Mouse (Mus musculus) cerebellum, postnatal 10 days (tissue): ENCODE measurements around the gene Atoh8.

ENCODE experiments used
- DNase-seq, 2 experiments: peaks; one replicate each; pipeline ENCODE4 v3.0.0; 2021; ENCODE audit warnings: mixed read lengths in 2 of 2

Atoh8 gene

DNA sequence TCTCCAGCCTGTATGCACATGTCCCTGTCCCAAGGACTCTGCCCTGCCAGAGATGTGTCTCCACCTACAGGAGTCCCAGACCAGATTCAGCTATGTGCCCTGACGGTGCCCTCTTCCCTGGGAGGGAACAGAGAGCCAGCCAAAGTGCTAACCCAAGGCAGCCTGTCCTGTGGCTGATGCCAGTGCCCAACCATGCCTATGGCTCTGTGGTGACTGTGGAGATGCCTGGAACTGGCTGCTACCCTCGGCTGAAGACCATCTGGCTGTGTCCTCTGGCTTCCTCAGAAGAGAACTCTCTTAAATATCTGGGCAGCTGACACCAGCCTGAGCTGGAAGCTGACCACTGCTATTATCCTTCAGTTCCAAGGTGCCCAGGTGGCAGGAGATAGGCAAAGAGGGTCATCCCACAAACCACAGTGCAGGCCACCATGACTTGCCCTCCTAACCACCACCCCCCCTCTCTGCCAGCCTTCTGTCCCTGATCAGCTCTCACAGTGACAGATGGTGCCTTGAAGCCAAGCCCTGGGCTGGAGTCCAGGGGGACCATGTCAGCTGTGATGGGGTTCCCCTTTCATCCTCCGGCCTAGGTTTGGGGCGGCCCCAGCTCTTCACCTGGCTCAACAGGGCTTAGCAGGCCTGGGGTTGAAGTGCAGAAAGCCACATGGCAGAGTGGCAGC is 18.7 kb upstream of the Atoh8 start:
- peak; percentile 95 to 96 for DNase-seq

GRCm38 (mm10) chr6:72253168-72253567 is 17.8 kb upstream of the Atoh8 start:
- no peak for DNase-seq

GRCm38 (mm10) chr6:72252433-72252832 is 17.1 kb upstream of the Atoh8 start:
- no peak for DNase-seq

DNA sequence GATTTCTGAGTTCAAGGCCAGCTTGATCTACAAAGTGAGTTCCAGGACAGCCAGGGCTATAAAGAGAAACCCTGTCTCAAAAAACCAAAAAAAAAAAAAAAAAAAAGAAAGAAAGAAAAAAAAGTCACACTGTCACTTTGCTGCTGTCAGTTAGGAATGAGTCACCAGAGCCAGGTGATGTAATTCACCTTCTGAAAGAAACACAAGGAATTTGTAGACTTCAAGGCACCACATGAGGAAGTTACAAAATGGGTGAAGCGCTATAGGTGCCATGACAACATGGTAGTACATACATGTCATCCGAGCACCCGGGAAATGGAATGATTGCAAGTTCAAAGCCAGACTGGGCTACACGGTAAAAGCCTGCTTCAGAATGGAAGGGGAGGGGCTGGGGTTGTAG is 14.6 kb upstream of the Atoh8 start:
- DNase-seq: no peak

DNA sequence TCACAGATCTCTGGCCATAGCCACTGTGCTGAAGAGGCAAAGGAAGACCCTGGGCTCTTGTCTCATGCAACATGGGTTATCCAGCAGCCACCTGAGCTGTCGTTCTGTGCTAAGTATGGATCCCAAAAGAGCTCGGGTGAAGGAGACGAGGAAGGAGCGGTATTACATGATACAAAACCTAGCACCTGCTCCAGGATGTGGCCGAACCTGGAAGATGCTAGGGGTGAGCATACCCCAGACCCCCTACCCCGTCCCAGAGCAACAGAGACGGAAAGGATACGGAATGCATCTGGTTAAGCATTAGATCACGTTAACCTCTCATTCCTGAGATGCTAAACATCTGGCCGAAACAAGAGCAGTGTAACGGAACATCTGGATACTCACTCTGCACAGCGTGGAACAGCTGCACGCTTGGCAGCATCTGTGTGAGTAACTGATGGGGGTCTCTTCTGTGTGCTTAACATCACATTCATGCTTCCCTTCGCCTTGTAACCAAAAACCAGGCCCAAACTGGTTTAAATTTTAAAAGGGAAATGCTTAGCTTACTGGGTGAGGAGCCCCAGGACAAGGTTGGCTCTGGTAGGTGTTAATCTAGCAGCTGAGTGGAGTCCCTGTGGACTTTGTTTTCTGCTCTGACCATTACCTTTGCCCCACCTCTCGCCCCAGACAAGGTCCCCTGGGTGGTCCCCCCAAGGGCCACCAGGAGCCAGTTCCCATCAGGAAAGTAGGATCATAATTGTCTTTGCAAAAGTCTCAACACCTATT is 13.0 kb upstream of the Atoh8 start:
- DNase-seq: no peak

DNA sequence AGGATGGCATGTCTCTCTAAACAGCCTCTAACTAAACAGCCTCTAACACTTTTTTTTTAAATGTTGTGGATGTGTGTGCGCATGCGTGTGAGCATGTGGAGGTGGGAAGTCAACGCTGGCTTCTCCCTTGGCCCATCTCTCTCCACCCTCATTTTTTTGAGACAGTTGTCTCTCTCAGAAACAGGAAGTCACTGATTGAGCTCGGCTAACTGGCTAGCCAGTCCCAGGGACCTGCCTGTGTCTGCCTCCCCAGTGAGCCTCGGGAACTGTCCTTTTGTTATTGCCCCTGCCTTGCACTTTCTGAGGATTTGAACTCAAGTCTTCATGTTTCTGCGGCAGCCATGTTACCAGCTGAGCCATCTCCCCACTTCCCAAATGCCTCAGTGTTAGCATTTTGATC is 10.9 kb upstream of the Atoh8 start:
- no peak for DNase-seq

DNA sequence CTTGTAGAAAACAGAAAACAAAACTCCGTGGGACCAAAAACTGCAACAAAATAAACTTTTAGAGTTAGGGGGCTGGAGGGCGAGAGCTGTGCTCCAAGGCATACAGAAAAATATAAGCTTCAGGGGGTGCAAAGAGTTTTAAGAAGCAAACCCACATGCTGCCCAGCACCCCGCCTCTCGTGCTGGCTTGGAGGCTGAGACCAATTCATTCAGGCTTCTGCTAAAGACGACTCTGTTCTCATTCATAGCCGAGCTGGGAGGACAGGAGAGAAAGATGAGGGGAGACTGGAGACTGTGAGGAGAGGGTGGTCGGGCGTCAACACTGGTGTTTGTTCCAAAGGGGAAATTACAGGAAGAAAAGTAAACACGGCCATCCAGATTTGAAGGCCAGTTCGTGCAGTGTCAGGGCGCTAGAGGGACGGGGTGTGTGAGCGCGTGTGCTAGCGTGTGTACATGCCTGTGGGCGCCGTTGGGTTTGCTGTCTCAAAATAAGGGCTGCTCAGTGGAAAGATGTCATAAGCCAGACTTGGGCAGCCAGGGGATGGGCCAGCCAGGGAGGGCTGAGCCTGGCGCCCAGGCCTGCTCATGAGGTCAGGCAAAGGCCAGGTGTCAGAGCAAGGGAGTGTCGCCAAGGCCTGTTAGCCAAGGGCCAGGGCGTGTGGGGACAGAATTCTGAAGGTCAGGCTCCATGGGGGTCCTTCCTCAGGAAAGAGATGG is 9.3 kb upstream of the Atoh8 start:
- peak; percentile 40 to 57 for DNase-seq

DNA sequence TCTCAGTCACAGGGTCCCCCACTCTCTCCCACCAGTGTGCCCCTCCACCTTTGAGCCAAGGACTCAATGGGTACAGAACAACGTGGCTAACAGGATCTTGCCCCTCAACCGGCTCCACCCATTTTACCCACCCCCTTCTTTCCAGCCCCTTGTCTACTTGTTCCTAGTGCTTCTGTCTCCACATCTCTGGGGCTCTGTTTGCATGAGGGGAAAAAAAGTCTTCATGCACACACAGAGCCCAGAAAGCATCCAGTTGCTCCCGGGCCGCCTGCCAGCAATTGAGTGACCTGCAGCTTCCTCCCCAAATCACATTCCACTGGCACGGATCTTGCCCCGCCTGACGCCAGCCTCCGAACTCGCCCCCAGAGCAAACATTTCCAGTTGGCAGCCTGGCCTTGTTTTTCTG is 8.8 kb upstream of the Atoh8 start:
- DNase-seq: peak; percentile 86 to 92

- DNase-seq: no peak
These were observed 7.3 kb upstream of the Atoh8 start for GRCm38 (mm10) chr6:72242532-72243320.

- DNase-seq: no peak
These were observed 6.4 kb upstream of the Atoh8 start for GRCm38 (mm10) chr6:72241843-72242154.

GRCm38 (mm10) chr6:72241133-72241842 is 5.9 kb upstream of the Atoh8 start:
- DNase-seq: no peak

DNA sequence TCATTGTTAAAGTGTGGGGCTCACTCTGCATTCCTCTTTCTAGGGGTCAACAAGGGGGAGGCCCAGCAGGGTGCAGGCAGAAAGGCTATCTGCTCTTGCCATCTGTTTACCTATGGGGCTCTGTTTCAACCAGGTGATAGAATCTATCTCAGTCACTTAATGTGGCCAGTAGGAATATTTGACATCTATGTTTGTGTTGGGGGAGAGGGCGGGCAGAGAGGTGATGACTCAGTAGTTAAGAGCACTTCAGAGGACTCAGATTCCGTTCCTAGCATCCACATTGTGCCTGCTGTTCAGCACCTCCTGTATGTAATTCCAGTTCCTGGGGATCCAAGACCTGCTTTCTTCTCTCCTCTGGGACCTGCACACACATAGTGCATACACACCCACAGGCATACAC is 4.7 kb upstream of the Atoh8 start:
- no peak for DNase-seq

- DNase-seq: peak; percentile 95 to 98
These were observed 1.7 kb upstream of the Atoh8 start for GRCm38 (mm10) chr6:72237035-72237434.

DNA sequence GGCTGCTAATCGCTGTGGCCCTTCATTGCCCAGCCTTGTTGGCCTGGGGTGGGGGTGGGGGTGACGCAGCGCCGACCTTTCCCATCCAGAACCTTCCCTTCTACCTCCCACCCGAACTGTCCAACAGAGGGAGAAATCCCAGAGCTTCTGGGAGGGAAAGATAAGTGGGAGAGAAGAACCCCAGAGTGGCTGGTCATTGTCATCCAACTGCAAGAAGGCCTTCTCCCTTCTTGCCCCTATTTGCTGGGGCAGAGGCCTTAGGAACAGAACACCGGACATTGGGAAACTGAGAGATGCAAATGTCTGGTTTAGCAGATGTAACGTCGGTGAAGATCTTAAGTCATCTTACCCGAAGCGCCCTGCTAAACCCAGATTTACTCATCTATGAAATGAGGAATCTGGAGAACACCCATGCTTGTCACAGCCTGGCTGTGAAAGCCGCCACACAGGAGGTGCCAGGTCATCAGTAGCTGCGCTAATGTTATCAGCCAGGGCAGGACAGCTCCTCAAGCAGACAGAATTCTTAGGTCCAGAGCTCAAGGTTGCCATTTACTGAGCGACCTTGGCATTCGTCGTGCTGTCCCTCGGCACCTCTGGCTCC is 530 bp upstream of the Atoh8 start:
- DNase-seq: no peak

DNA sequence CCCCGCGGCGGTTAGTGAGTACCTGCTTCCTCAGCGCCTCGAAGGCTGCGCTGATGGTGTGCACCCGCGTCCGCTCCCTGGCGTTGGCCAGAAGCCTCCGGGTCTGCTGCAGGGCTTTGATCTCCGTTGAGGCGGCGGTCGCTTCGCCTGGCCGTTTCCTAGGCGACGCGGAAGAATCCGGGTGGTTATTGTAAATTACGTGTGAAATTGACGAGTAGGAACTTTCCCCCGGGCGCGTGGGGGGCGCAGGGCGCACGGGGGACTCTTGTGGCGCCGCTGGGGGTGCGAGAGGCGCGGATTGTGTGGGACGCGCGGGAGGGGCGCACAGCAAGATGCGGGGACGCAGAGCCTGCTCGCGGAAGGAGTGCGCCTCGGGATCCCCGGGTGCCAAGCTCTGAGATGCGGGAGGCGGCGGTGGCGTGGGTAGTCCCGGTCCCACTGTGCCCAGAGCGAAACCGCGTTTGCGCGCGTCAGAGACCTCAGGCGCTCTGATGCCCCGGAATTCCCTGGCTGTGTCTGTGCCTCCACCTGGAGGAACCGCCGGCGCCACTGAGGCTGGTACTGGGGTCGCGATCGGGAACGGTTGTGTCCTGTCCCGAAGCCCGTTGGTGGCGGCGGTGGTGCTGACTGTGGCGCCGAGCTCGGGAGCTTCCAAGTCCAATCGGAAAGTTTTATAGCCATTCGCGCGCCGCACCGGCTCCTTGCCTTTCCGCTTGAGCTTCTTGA is 842 bp downstream of the Atoh8 start:
- DNase-seq: peak; percentile 74 to 77

DNA sequence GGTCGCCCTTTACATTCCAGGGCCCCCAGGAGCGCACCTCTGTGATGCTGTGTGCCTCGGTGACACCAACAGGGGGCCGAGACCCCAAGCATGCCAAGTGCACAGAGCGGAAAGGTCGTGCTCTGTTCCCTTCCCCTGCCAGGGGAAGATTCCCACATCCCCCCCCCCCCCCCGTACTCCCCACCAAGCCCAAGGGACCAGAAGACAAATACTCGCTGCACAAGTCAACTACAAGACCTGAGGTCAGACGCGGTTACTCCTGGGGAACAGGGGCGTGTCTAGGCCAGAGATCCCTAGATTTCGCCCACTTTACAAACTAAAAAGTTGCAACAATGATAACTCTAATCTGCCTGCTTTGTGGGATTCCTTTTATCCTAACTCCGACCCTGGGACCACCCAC is 1.4 kb downstream of the Atoh8 start:
- DNase-seq: no peak

DNA sequence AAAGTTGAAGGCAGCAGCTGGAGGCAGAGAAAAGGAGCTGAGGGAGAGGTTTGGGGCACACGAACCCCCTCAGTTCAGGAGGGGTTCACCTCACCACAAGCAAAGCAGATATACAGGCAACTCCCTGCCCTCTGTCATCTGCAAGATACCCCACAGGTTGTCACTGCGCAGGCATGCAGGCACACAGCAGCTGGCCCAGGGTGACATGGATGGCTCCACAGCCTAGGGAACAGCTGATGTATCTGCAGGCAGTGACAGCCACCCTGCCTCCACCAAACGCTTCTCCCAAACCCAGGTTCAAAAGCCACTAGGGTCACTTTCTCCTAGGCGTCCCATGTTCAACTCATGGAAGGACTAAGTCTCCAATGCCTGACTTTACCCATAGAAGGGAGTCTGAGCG is 2.5 kb downstream of the Atoh8 start:
- DNase-seq: no peak

DNA sequence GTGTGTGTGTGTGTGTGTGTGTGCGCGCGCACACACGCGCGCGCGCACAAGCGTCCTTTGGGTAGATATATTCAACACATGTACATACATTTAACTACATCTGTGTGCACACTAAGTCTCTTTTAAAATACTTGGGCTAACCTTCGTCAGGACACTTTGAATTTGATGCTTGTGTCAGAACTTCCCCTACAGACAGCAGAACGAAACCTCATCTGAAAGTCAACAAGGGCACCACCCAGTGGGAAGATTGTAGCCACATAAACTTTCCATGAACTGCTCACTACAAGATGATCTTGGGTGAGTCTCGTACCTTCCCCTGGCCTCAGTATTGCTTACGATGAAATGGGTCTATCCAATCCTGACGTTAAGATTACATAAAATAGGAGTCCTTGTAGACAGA is 3.0 kb downstream of the Atoh8 start:
- no peak for DNase-seq

DNA sequence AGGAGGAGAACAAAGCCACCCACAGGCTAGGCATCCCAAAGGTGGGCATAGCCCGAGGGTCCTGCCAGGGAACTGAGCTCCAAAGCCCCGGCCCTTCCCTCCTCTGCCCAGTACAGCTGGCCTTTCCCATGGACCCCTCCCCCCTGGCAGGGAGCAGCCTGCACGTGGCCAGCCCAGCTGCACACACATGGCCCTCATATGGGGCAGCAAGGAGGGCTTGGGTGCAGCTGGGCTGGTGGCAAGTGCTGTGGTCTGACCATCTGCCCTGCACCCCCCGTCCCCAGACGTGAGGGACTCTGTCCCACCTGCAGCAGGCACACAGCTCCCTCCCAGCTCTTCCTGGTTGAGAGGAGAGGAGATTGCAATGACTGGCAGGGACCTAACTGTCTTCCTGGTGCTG is 4.5 kb downstream of the Atoh8 start:
- DNase-seq: peak; percentile 73 to 78

- no peak for DNase-seq
These were observed 7.6 kb downstream of the Atoh8 start for GRCm38 (mm10) chr6:72227665-72228265.

GRCm38 (mm10) chr6:72227011-72227410 is 8.4 kb downstream of the Atoh8 start:
- DNase-seq: no peak
